Mouse (Mus musculus) stomach, postnatal 0 days (tissue): Measurements from ENCODE around the gene Pla2g3. TPM values are rescaled to one million over a fixed set of nuclear protein-coding genes. Genes with fewer than 3 reads are reported as not detected.

Experiments
- ATAC-seq: fragments of 200-750 bp; cut with Nextera tagmentation; 2 replicates; pipeline ENCODE4 v1.8.0; 2017; ENCODE audit not compliant: low FRiP score, low TSS enrichment
- DNase-seq: peaks from one replicate; pipeline ENCODE4 v3.0.0-alpha.2; 2016; ENCODE audit warnings: low spot score
- H3K27ac ChIP-seq: fragments of 300-500 bp; sonication (generic); replicated peaks from 2 replicates; pipeline ENCODE4 v1.5.1; 2014; ENCODE audit warnings: mild to moderate bottlenecking, control low read depth
- H3K27me3 ChIP-seq: fragments of 300-500 bp; sonication (generic); 2 replicates; pipeline ENCODE4 v1.6.1; 2014; ENCODE audit warnings: low read length; ENCODE audit not compliant: control insufficient read depth, insufficient read depth
- H3K36me3 ChIP-seq: fragments of 300-500 bp; sonication (generic); 2 replicates; pipeline ENCODE4 v1.6.1; 2014; ENCODE audit warnings: low read length, mixed read lengths; ENCODE audit not compliant: control insufficient read depth, insufficient read depth
- H3K4me1 ChIP-seq: fragments of 300-500 bp; sonication (generic); replicated peaks from 2 replicates; pipeline ENCODE4 v1.6.1; 2014; ENCODE audit warnings: antibody characterized with exemption; ENCODE audit not compliant: control insufficient read depth, insufficient read depth
- H3K4me2 ChIP-seq: fragments of 300-500 bp; sonication (generic); replicated peaks from 2 replicates; pipeline ENCODE4 v1.6.1; 2014; ENCODE audit warnings: low read depth, mild to moderate bottlenecking, control low read depth, moderate library complexity
- H3K4me3 ChIP-seq: fragments of 300-500 bp; sonication (generic); 2 replicates; pipeline ENCODE4 v1.5.1; 2014; ENCODE audit warnings: low read depth, low read length, control low read depth
- H3K9ac ChIP-seq: fragments of 300-500 bp; sonication (generic); 2 replicates; pipeline ENCODE4 v1.6.1; 2014; ENCODE audit warnings: mild to moderate bottlenecking, low read length, control low read depth, mixed read lengths
- H3K9me3 ChIP-seq: fragments of 300-500 bp; sonication (generic); 2 replicates; pipeline ENCODE4 v1.6.1; 2016; ENCODE audit warnings: low read length; ENCODE audit not compliant: control insufficient read depth
- CTCF ChIP-seq: IDR thresholded peaks from 2 replicates; pipeline ENCODE4 v1.5.1; 2016; ENCODE audit warnings: antibody characterized with exemption, low read depth, mild to moderate bottlenecking, moderate library complexity
- EP300 ChIP-seq: optimal IDR thresholded peaks from 2 replicates; pipeline ENCODE3; 2016; ENCODE audit warnings: antibody characterized with exemption
- WGBS: fragments of 180-500 bp; shearing (Covaris S2); extraction: QIAGEN DNeasy Blood & Tissue Kit; methylation state at CpG from one replicate; pipeline ENCODE4 v1.1.7; 2014; 5-methylcytosine and 5-hydroxymethylcytosine counted together
- polyA plus RNA-seq: library from polyadenylated mRNA; unstranded; fragments of >200 nt; fragmentation: Nextera tagmentation; extraction: Ambion mirVana; gene quantifications from 2 replicates; pipeline ENCODE4 v1.2.1, GENCODE M21; 2015

Gene Pla2g3
- polyA plus RNA-seq, 1 experiment from 2014 or later = 9.4 TPM

DNA sequence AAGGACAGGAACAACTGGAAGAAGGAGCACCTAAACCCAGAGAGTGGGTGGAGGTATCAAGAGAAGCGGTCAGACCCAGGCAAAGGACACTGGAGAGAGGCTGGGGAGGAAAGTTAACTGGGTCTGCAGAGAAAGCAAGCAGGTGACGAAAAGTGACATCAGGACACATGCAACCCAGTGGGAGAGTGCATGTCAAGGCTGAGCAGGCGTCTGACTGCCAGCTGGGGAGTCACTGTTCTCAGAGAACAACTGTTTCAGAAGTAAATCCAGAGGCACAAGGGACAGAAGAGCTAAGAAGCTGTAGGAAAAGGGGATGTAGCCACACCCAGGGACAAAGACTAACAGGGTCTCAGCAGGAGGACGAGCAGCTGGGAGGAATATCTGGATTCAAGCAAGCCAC, 37.5 kb downstream of the Pla2g3 start:
- no peak overlapping the region for H3K4me3 ChIP-seq
- H3K4me2 ChIP-seq = no peak overlapping the region
- 0 out of 2 replicates have a peak overlapping the region, but pooled peaks have one; percentile 13 for H3K9ac ChIP-seq
- 94% methylated on average over 4 of the region's 4 CpGs for WGBS
- ATAC-seq = no peak
- TF ChIP-seq CTCF (no peak), EP300 (no peak)
- DNase-seq = no peak
- no peak overlapping the region for H3K27ac ChIP-seq
- no peaks in the 10 kb centered on the region for H3K4me1 ChIP-seq
- H3K27me3 ChIP-seq = no peaks in the 10 kb centered on the region
- peaks cover 56% of the 10 kb centered on the region for H3K36me3 ChIP-seq
- H3K9me3 ChIP-seq = no peaks in the 10 kb centered on the region

GRCm38 (mm10) chr11:3526207-3526606, 38.1 kb downstream of the Pla2g3 start:
- ATAC-seq (no peak), DNase-seq (no peak)
- no peaks in the 10 kb centered on the region for H3K9me3 ChIP-seq
- no peaks in the 10 kb centered on the region for H3K27me3 ChIP-seq
- H3K27ac ChIP-seq = no peak overlapping the region
- 74% methylated on average over 9 of the region's 9 CpGs for WGBS
- H3K36me3 ChIP-seq = peaks cover 60% of the 10 kb centered on the region
- H3K4me2 ChIP-seq = no peak overlapping the region
- no peak overlapping the region for H3K9ac ChIP-seq
- no peaks in the 10 kb centered on the region for H3K4me1 ChIP-seq
- TF ChIP-seq EP300 = no peak
- no peak for TF ChIP-seq CTCF
- no peak overlapping the region for H3K4me3 ChIP-seq

- H3K27me3 ChIP-seq = no peaks in the 10 kb centered on the region
- WGBS = 88% methylated on average over 24 of the region's 24 CpGs
- ATAC-seq = no peak
- H3K27ac ChIP-seq = no peak overlapping the region
- H3K4me2 ChIP-seq = peak overlapping the region; percentile 14; the same call in 1 of the 2 replicates
- no peak for DNase-seq
- peak overlapping the region; percentile 23; the same call in 1 of the 2 replicates for H3K9ac ChIP-seq
- no peak overlapping the region for H3K4me3 ChIP-seq
- H3K4me1 ChIP-seq = no peaks in the 10 kb centered on the region
- H3K9me3 ChIP-seq = no peaks in the 10 kb centered on the region
- no peak for TF ChIP-seq CTCF
- no peak for TF ChIP-seq EP300
- H3K36me3 ChIP-seq = peaks cover 54% of the 10 kb centered on the region
Measured at GRCm38 (mm10) chr11:3526979-3527738, 39.1 kb downstream of the Pla2g3 start.

DNA sequence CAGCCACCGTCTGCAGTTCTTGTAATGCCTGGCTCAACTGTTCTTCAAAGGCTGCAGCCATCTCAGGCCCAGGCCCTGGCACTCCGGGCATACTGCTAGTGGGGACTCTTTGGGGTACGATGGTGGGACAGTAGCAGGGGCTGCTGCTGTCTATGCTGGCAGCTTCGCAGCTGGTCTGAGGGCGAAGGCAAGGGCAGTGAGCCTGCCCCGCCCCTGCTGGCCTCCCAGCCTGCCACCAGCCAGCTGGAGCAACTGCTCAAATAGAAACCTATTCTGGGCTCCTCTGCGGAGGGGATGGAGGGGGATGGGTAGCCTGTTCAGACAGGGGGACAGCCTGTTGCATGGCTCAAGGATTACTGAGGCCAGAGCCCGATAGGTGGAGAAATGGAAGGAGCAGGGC, 39.7 kb downstream of the Pla2g3 start:
- WGBS = 76% methylated on average over 8 of the region's 8 CpGs
- H3K4me3 ChIP-seq = no peak overlapping the region; the same call in 1 of the 2 replicates
- DNase-seq (no peak), ATAC-seq (no peak)
- no peaks in the 10 kb centered on the region for H3K27me3 ChIP-seq
- peaks cover 54% of the 10 kb centered on the region for H3K36me3 ChIP-seq
- TF ChIP-seq CTCF (no peak), EP300 (no peak)
- H3K9me3 ChIP-seq = no peaks in the 10 kb centered on the region
- H3K4me2 ChIP-seq = peak overlapping the region; percentile 14; the same call in 1 of the 2 replicates
- no peaks in the 10 kb centered on the region for H3K4me1 ChIP-seq
- H3K9ac ChIP-seq = peak overlapping the region; percentile 23
- H3K27ac ChIP-seq = no peak overlapping the region

GRCm38 (mm10) chr11:3528208-3528607, 40.1 kb downstream of the Pla2g3 start:
- WGBS = 85% methylated on average over 6 of the region's 6 CpGs
- H3K4me1 ChIP-seq = no peaks in the 10 kb centered on the region
- H3K4me3 ChIP-seq = no peak overlapping the region; the same call in 1 of the 2 replicates
- no peaks in the 10 kb centered on the region for H3K27me3 ChIP-seq
- H3K4me2 ChIP-seq = no peak overlapping the region; the same call in 1 of the 2 replicates
- H3K9me3 ChIP-seq = no peaks in the 10 kb centered on the region
- H3K27ac ChIP-seq = no peak overlapping the region
- no peak for ATAC-seq
- no peak overlapping the region; the same call in 1 of the 2 replicates for H3K9ac ChIP-seq
- DNase-seq = no peak
- TF ChIP-seq EP300 (no peak), CTCF (no peak)
- peaks cover 53% of the 10 kb centered on the region for H3K36me3 ChIP-seq
